In genomic region chr6:143703984-143704383, GRCm38 (mm10) we compare ENCODE assay signal across 19 mouse cellular contexts.
"Had no signal": no experiment of that assay in that cellular context is flagged by ENCODE, and none has a peak within 500 bp of the region (broad histone marks: within the 10 kb centered on the region; RNA-seq: fewer than 3 reads in every experiment).

No protein-coding gene starts in this region.

- H3K4me3 ChIP-seq: midbrain, embryonic 10.5 days; midbrain, embryonic 12.5 days; myocyte; neural tube, embryonic 13.5 days; neural tube, embryonic 15.5 days had no signal

- H3K36me3 ChIP-seq: midbrain, embryonic 10.5 days; midbrain, embryonic 12.5 days; neural tube, embryonic 13.5 days; neural tube, embryonic 15.5 days had no signal

- DNase-seq: lung, adult 18-20 months; lung, embryonic 14.5 days; lung, postnatal 10 days; lung, postnatal 4 days; midbrain, embryonic 14.5 days; retina, postnatal 1 day; right cerebral cortex, adult 18-20 months; right cerebral cortex, postnatal 25 days; right cerebral cortex, postnatal 4 days; spleen, adult 18-20 months; thymus, adult 18-20 months; thymus, postnatal 14 days; thymus, postnatal 36 days had no signal

- H3K27me3 ChIP-seq: midbrain, embryonic 12.5 days; neural tube, embryonic 15.5 days had no signal

- H3K27ac ChIP-seq: midbrain, embryonic 10.5 days; midbrain, embryonic 12.5 days; neural tube, embryonic 13.5 days; neural tube, embryonic 15.5 days had no signal

- H3K4me1 ChIP-seq: midbrain, embryonic 12.5 days had no signal

- H3K9ac ChIP-seq: lung, embryonic 14.5 days; midbrain, embryonic 12.5 days; neural tube, embryonic 13.5 days; neural tube, embryonic 15.5 days had no signal

- ATAC-seq: midbrain, embryonic 16.5 days had no signal

- H3K9me3 ChIP-seq: midbrain, embryonic 10.5 days; midbrain, embryonic 12.5 days; neural tube, embryonic 13.5 days; neural tube, embryonic 15.5 days had no signal

- H3K4me2 ChIP-seq: lung, embryonic 14.5 days; midbrain, embryonic 12.5 days; neural tube, embryonic 13.5 days; neural tube, embryonic 15.5 days had no signal
